Mouse (Mus musculus): ENCODE results near the gene Pcca.

DNA sequence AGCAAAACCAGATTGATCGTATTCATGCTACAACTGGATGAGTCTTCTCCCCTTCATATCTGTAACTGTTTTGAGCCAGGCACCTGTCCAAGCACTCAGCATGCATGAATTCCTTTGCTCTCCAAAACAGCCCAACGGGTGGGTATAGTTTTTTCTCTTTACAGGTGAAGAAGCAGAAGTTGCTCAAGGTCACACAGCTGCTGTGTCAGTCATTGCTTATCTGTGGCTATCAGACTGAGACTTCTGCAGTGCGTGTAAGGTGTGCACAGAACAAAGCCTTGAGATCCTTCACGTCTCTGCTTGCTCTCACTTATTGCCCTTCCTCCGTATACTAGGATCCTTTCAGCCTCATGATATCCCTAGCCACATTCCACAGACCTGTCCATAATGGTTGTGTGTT lies 63.4 kb downstream of the Pcca start:
- no peak for TF ChIP-seq CTCF (IDR thresholded peaks at IDR 0.05; ENCODE audit: control insufficient read depth, insufficient read depth, insufficient read length)
- TF ChIP-seq MYOG (IDR thresholded peaks at IDR 0.05; ENCODE audit: control insufficient read depth, extremely low read depth, insufficient read length), result no peak

All from C2C12 (cell line).